Mouse (Mus musculus): Measurements from ENCODE around the gene Nr1h3. TPM values are rescaled to one million over a fixed set of nuclear protein-coding genes. Genes with fewer than 3 reads are reported as not detected.

Gene Nr1h3
- polyA plus RNA-seq, 1 experiment from 2014 or later = 1.0 TPM

Other genes starting within 250 kb of the Nr1h3 start
- gene Rapsn, start 167.2 kb downstream of the Nr1h3 start, polyA plus RNA-seq (2016; fragmentation: Nextera tagmentation; extraction: Ambion mirVana) = 3.5 and 4.7 TPM in 2 replicates
- gene Psmc3, start 148.8 kb downstream of the Nr1h3 start, polyA plus RNA-seq (2016; fragmentation: Nextera tagmentation; extraction: Ambion mirVana) = 281 and 296 TPM in 2 replicates
- gene Slc39a13, start 132.4 kb downstream of the Nr1h3 start, polyA plus RNA-seq (2016; fragmentation: Nextera tagmentation; extraction: Ambion mirVana) = 30.0 and 30.9 TPM in 2 replicates
- gene Spi1, start 120.4 kb downstream of the Nr1h3 start, polyA plus RNA-seq (2016; fragmentation: Nextera tagmentation; extraction: Ambion mirVana) = 4.0 and 4.6 TPM in 2 replicates
- 0.30 and 0.80 TPM in 2 replicates for gene Mybpc3, start 84.7 kb downstream of the Nr1h3 start, polyA plus RNA-seq (2016; fragmentation: Nextera tagmentation; extraction: Ambion mirVana)
- 42.0 and 51.8 TPM in 2 replicates for gene Madd, start 19.0 kb downstream of the Nr1h3 start, polyA plus RNA-seq (2016; fragmentation: Nextera tagmentation; extraction: Ambion mirVana)
- 35.3 and 39.8 TPM in 2 replicates for gene Acp2, start 51 bp upstream of the Nr1h3 start, polyA plus RNA-seq (2016; fragmentation: Nextera tagmentation; extraction: Ambion mirVana)
- 7.5 and 9.3 TPM in 2 replicates for gene Ddb2, start 34.1 kb upstream of the Nr1h3 start, polyA plus RNA-seq (2016; fragmentation: Nextera tagmentation; extraction: Ambion mirVana)
- gene Pacsin3, start 53.1 kb upstream of the Nr1h3 start, polyA plus RNA-seq (2016; fragmentation: Nextera tagmentation; extraction: Ambion mirVana) = 20.8 and 22.1 TPM in 2 replicates
- gene Arfgap2, start 62.1 kb upstream of the Nr1h3 start, polyA plus RNA-seq (2016; fragmentation: Nextera tagmentation; extraction: Ambion mirVana) = 79.6 and 81.0 TPM in 2 replicates
- gene 1110051M20Rik, start 241.9 kb upstream of the Nr1h3 start, polyA plus RNA-seq (2016; fragmentation: Nextera tagmentation; extraction: Ambion mirVana) = 106 and 112 TPM in 2 replicates

Data from neural tube, embryonic 12.5 days (tissue).